Mouse (Mus musculus) Patski (cell line): ENCODE data around the gene Kbtbd7. TPM values are rescaled to one million over a fixed set of nuclear protein-coding genes. Genes with fewer than 3 reads are reported as not detected.
A peak's percentile ranks its signal among the peaks of the same experiment; 100 is the strongest.

Experiments
- ATAC-seq: fragments of 100-300 bp; one replicate; pipeline ENCODE4 v1.8.0; 2021
- CTCF ChIA-PET: fragments of 350-600 bp; sonication (Branson Sonifier 250); formaldehyde crosslinking; loops from one replicate; lab custom pipeline; 2022; ENCODE audit warnings: inconsistent platforms; lab: Charles Lee
- POLR2A ChIA-PET: fragments of 350-600 bp; sonication (Branson Sonifier 250); formaldehyde crosslinking; loops from one replicate; lab custom pipeline; 2022; ENCODE audit warnings: antibody characterized with exemption, inconsistent platforms; lab: Charles Lee
- DNase-seq: peaks from one replicate; pipeline ENCODE4 v3.0.0-alpha.2; 2011; ENCODE audit warnings: low read depth, low spot score
- H3K27me3 ChIP-seq: fragments of 371-371 bp; one replicate; pipeline ENCODE4 v1.5.1; 2021
- CTCF ChIP-seq: fragments of 100-300 bp; IDR thresholded peaks from one replicate; pipeline ENCODE4 v1.5.1; 2021
- in situ Hi-C: fragments of 300-500 bp; cut with MboI; formaldehyde crosslinking; loops from 3 replicates; pipeline ENCODE4 v1.11.1; 2018; ENCODE audit warnings: low pct_unique_long_range_greater_than_20kb, mixed read lengths
- polyA plus RNA-seq: library from polyadenylated mRNA; unstranded; gene quantifications from one replicate; pipeline ENCODE4 v1.2.3, GENCODE M21; 2021

The Kbtbd7 gene
- 9.4 TPM for polyA plus RNA-seq

GRCm38 (mm10) chr14:79425979-79426729 lies at the start of gene Kbtbd7:
TSS of gene Kbtbd7 (plus strand) at chr14:79426511.
- in situ Hi-C loops: no loop called here
- DNase-seq: peak; percentile 93
- ATAC-seq: peak; percentile 100
- TF ChIP-seq CTCF: no peak
- CTCF ChIA-PET: no interaction called here
- H3K27me3 ChIP-seq: no peaks in the 10 kb centered on the region
- POLR2A ChIA-PET: interaction anchor here (1.0 kb wide), 1 partner anchor 25 kb away, joined by 3 read pairs; no protein-coding TSS in a partner anchor

DNA sequence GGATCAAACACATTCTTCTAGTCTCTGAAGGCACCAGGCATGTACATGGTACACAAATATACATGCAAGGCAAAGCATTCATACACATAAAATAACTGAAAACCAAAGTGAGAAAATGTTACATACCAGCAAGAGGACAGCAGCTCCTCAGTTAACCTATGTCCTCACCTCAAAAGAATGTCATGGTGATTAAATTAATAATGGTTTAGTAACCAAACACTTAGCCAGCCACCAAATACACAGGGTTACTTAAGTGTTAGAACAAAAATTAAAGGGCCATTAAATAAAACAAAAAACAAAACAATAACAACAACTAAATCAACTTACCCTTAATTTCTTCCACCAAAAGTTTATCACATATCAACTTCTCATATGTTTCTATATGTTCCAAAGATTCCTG lies 49.3 kb upstream of the Kbtbd7 start:
- POLR2A ChIA-PET: no interaction called here
- no peak for DNase-seq
- in situ Hi-C loops: no loop called here
- CTCF ChIA-PET: no interaction called here
- no peak for TF ChIP-seq CTCF
- no peak for ATAC-seq
- H3K27me3 ChIP-seq: no peaks in the 10 kb centered on the region

DNA sequence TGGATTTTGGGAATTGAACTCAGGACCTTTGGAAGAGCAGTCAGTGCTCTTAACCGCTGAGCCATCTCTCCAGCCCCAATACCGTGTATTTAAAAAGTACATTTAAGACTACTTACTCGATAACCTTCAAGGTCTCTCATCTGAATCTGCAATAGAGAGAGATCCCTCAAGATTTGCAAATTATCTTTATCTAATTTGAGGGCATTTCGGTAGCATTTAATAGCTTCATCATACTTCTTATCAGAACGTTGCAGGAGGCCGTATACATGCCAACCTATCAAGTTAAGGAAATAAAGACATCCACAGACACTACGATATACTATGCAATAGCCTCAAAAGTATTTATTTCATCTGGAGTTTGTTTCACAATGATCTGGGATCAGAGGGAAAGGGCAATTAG lies 43.2 kb upstream of the Kbtbd7 start:
- no peaks in the 10 kb centered on the region for H3K27me3 ChIP-seq
- in situ Hi-C loops: no loop called here
- TF ChIP-seq CTCF: no peak
- POLR2A ChIA-PET: no interaction called here
- ATAC-seq: no peak
- no peak for DNase-seq
- CTCF ChIA-PET: no interaction called here

- CTCF ChIA-PET: no interaction called here
- DNase-seq: no peak
- no peak for TF ChIP-seq CTCF
- H3K27me3 ChIP-seq: no peaks in the 10 kb centered on the region
- POLR2A ChIA-PET: interaction anchor here (0.9 kb wide), 1 partner anchor 15 kb away, joined by 4 read pairs; no protein-coding TSS in a partner anchor
- in situ Hi-C loops: no loop called here
- no peak for ATAC-seq
Observed at GRCm38 (mm10) chr14:79388304-79388703, 38.0 kb upstream of the Kbtbd7 start.

- H3K27me3 ChIP-seq: no peaks in the 10 kb centered on the region
- ChIA-PET POLR2A (interaction anchor here (0.6 to 1.4 kb wide), 6 partner anchors 8 to 1604 kb away, joined by 3 to 5 read pairs (median 4); no protein-coding TSS in a partner anchor), CTCF (interaction anchor here (1.0 to 1.3 kb wide), 4 partner anchors 9 to 198 kb away, joined by 3 to 4 read pairs (median 3); partner anchors contain the start of gene Sugt1)
- no peak for TF ChIP-seq CTCF
- no peak for DNase-seq
- in situ Hi-C loops: loop anchor here (10.0 kb wide), 2 partner anchors 195 to 345 kb away; partner anchors contain the start of gene Sugt1
- peak; percentile 2 for ATAC-seq
Observed at GRCm38 (mm10) chr14:79389438-79390264, 36.7 kb upstream of the Kbtbd7 start.

DNA sequence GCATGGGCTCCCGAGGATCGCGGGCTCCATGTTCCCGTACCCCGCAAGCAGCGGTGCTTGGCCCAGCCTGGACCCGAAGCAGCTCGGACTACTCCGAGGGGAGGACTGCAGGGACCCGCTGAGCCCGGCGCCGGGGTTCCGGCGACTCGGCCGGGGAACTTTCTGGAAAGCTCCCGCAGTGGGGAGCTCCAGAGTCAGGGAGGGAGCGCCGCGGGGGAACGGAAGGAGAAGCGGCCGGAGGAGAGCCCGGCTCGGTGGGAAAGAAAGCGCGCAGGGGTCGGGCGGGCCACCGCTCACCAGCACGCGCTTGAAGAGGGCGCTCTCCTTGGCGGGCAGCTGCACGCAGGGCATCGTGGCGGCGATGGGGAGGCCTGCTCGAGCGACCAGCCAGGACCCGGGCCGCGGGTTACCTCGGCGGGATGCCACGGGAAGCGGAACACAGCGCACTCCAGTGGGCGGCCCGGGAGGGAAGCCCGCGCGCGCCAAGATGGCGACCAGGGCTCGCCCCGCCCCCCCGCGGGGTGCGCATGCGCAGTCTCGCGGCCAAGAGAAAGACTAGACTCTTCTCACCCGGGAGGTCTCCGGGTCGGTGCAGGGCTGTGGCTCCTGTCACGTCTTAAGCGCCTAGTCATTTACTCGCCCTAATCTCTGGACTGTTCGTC lies 35.9 kb upstream of the Kbtbd7 start, which contains the start of gene Naa16:
TSS of gene Naa16 (minus strand) at position 514 of the 662 bp plus-strand sequence.
- ATAC-seq: peak; percentile 97
- TF ChIP-seq CTCF: peak; percentile 97
- POLR2A ChIA-PET: interaction anchor here (1.2 to 1.4 kb wide), 2 partner anchors 9 to 17 kb away, joined by 4 to 5 read pairs; no protein-coding TSS in a partner anchor
- in situ Hi-C loops: loop anchor here (10.0 kb wide), 2 partner anchors 194 to 344 kb away; partner anchors contain the start of gene Sugt1
- no peaks in the 10 kb centered on the region for H3K27me3 ChIP-seq
- peak; percentile 49 for DNase-seq
- CTCF ChIA-PET: interaction anchor here (1.0 to 1.3 kb wide), 4 partner anchors 10 to 197 kb away, joined by 3 to 4 read pairs (median 3); partner anchors contain the start of gene Sugt1

DNA sequence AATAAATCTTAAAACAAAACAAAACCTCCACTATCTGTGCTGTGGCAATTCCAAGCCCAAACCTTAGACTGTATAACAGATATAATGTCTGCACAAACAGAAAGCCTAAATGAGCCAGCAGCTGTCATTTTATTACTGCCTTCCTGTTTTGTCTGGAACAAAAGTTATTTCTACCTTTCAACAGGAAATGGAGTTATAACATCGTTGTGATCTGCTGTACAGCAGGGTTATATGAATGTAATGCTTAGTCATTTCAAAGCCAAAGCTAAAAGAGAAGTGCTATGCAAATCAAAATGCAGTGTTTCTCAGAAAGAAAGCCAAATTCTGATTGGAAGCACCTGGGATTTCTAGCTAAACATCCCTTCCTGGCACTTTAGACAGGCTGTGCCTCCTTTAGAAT lies 33.0 kb upstream of the Kbtbd7 start:
- CTCF ChIA-PET: interaction anchor here (1.0 kb wide), 1 partner anchor 267 kb away, joined by 3 read pairs; no protein-coding TSS in a partner anchor
- POLR2A ChIA-PET: no interaction called here
- TF ChIP-seq CTCF: no peak
- ATAC-seq (no peak), DNase-seq (no peak)
- H3K27me3 ChIP-seq: no peaks in the 10 kb centered on the region
- in situ Hi-C loops: loop anchor here (10.0 kb wide), 2 partner anchors 192 to 342 kb away; partner anchors contain the start of gene Sugt1

DNA sequence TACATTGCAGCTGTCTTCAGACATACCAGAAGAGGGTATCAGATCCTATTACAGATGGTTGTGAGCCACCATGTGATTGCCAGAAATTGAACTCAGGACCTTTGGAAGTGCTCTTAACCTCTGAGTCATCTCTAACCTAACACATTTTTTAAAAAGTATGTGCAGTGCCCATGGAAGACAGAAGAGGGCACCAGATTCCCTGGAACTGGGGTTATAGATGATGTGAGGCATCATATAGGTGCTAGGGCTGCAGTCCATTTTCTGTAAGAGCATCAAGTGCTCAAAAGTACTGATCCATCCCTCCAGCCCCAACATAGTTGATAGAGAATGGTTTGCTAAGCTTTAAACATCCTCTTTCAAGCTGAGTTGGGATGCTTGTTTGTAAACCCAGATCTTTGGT lies 31.7 kb upstream of the Kbtbd7 start:
- no peak for DNase-seq
- ChIA-PET POLR2A (no interaction called here), CTCF (interaction anchor here (1.2 to 1.3 kb wide), 2 partner anchors 14 to 52 kb away, joined by 3 read pairs; no protein-coding TSS in a partner anchor)
- ATAC-seq: no peak
- no peaks in the 10 kb centered on the region for H3K27me3 ChIP-seq
- in situ Hi-C loops: loop anchor here (10.0 kb wide), 2 partner anchors 190 to 340 kb away; partner anchors contain the start of gene Sugt1
- peak; percentile 76 for TF ChIP-seq CTCF

DNA sequence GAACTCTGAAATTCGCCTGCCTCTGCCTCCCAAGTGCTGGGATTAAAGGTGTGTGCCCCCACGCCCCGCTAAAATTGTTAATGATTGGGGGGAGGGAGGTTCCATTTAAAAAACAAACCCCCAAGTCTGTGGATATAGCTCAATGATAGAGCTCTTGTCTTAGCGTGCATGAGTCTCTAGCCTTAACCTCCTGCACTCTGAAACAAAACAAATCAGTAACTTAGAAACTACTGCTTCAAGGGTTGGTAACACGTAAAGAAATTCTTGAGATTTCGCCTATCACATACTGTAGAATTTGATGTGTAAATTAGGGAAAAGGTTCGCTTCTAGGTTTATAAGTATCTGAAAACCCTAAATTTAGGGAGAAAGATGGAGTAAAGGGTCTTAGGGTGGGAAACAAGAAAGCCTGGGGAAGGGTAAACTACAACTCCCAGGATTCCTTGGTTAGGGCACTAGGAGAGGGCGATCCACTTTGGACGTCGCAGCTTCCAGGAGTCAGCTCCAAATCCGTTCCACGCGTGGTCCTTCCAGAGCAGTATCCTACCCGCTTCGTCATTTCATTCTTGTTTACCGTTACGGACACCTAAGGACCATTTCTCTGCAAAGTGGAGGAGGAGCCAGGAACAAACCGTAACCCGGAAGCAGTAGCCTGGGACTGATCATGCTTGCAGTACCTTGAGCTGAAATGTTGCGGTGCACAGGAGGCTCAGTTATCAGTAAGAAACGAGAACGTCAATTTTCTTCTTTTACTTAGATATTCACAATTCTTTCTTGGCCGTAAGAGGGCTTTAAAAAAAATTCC lies 28.8 kb upstream of the Kbtbd7 start, which contains the start of gene Mtrf1:
TSS of gene Mtrf1 (plus strand) at position 452 of the 802 bp plus-strand sequence.
- no peak for DNase-seq
- in situ Hi-C loops: loop anchor here (5.0 to 10.0 kb wide), 3 partner anchors 65 to 337 kb away; partner anchors contain the start of gene Sugt1
- no peaks in the 10 kb centered on the region for H3K27me3 ChIP-seq
- CTCF ChIA-PET: interaction anchor here (0.8 to 1.6 kb wide), 2 partner anchors 10 to 17 kb away, joined by 3 to 8 read pairs; no protein-coding TSS in a partner anchor
- ATAC-seq: peak; percentile 75
- POLR2A ChIA-PET: interaction anchor here (0.7 kb wide), 1 partner anchor 909 kb away, joined by 3 read pairs; no protein-coding TSS in a partner anchor
- TF ChIP-seq CTCF: no peak
